Mouse (Mus musculus) left cerebral cortex, adult 8-10 months (tissue): Measurements from ENCODE around the gene Anapc2. TPM values are rescaled to one million over a fixed set of nuclear protein-coding genes. Genes with fewer than 3 reads are reported as not detected.

Source experiments
- total RNA-seq, 4 experiments: library from RNA; stranded (reverse); gene quantifications; 2 replicates each; pipeline ENCODE4 v1.2.4; 2022

The Anapc2 gene
- total RNA-seq, 4 experiments from 2014 or later = 88.6 to 111 (median 96.9) TPM

Other genes with a start within 250 kb of the Anapc2 start
- gene Nsmf, start 218.1 kb upstream of the Anapc2 start, total RNA-seq = 100 to 1,000 TPM; 404 to 462 (median 421) TPM
- gene Entpd8, start 192.2 kb upstream of the Anapc2 start, total RNA-seq = not detected
- gene Noxa1, start 177.3 kb upstream of the Anapc2 start, total RNA-seq = not detected
- gene Nrarp, start 91.7 kb upstream of the Anapc2 start, total RNA-seq = 10 to 100 TPM; 20.5 to 27.9 (median 23.4) TPM
- gene Tor4a, start 75.6 kb upstream of the Anapc2 start, total RNA-seq = 1 to 10 TPM; 2.2 to 3.4 (median 2.5) TPM
- gene Nelfb, start 61.0 kb upstream of the Anapc2 start, total RNA-seq = 10 to 100 TPM; 58.4 to 64.2 (median 59.4) TPM
- under 1 TPM in 3 of 4 experiments, not detected in 1; 0.23 to 0.82 (median 0.30) TPM for gene Stpg3, start 57.8 kb upstream of the Anapc2 start, total RNA-seq
- 1 to 10 TPM in 1 of 4 experiments, not detected in 3; 1.4 TPM for gene Fam166a, start 53.7 kb upstream of the Anapc2 start, total RNA-seq
- 100 to 1,000 TPM; 332 to 365 (median 345) TPM for gene Tubb4b, start 47.8 kb upstream of the Anapc2 start, total RNA-seq
- not detected for gene Slc34a3, start 38.1 kb upstream of the Anapc2 start, total RNA-seq
- gene Rnf224, start 35.7 kb upstream of the Anapc2 start, total RNA-seq = not detected
- 100 to 1,000 TPM; 263 to 288 (median 266) TPM for gene Rnf208, start 30.2 kb upstream of the Anapc2 start, total RNA-seq
- gene Cysrt1, start 30.0 kb upstream of the Anapc2 start, total RNA-seq = not detected
- 1 to 10 TPM in 3 of 4 experiments, under 1 TPM in 1; 0.67 to 4.2 (median 3.4) TPM for gene AL732309.1, start 25.6 kb upstream of the Anapc2 start, total RNA-seq
- gene Tmem203, start 17.0 kb upstream of the Anapc2 start, total RNA-seq = 10 to 100 TPM; 31.7 to 38.3 (median 36.3) TPM
- 10 to 100 TPM; 26.5 to 30.6 (median 28.6) TPM for gene Tprn, start 9.9 kb upstream of the Anapc2 start, total RNA-seq
- 10 to 100 TPM; 57.5 to 67.8 (median 62.1) TPM for gene Ssna1, start within 50 bp of the Anapc2 start, total RNA-seq
- gene Tmem210, start 15.7 kb downstream of the Anapc2 start, total RNA-seq = not detected
- gene Lrrc26, start 17.4 kb downstream of the Anapc2 start, total RNA-seq = not detected
- gene Grin1, start 46.7 kb downstream of the Anapc2 start, total RNA-seq = 100 to 1,000 TPM; 390 to 399 (median 395) TPM
- gene Man1b1, start 59.9 kb downstream of the Anapc2 start, total RNA-seq = 10 to 100 TPM; 57.3 to 64.7 (median 61.0) TPM
- 10 to 100 TPM; 35.1 to 50.7 (median 37.9) TPM for gene Dpp7, start 83.9 kb downstream of the Anapc2 start, total RNA-seq
- 10 to 100 TPM; 20.9 to 31.0 (median 25.8) TPM for gene Uap1l1, start 93.2 kb downstream of the Anapc2 start, total RNA-seq
- gene Sapcd2, start 99.8 kb downstream of the Anapc2 start, total RNA-seq = 1 to 10 TPM; 1.7 to 3.8 (median 2.3) TPM
- 10 to 100 TPM; 13.1 to 17.5 (median 16.2) TPM for gene Entpd2, start 123.4 kb downstream of the Anapc2 start, total RNA-seq
- gene Npdc1, start 126.9 kb downstream of the Anapc2 start, total RNA-seq = 100 to 1,000 TPM; 307 to 332 (median 316) TPM
- under 1 TPM in 2 of 4 experiments, not detected in 2; 0.40 to 0.84 TPM for gene Fut7, start 150.8 kb downstream of the Anapc2 start, total RNA-seq
- 100 to 1,000 TPM; 176 to 185 (median 183) TPM for gene Abca2, start 156.2 kb downstream of the Anapc2 start, total RNA-seq
- gene Clic3, start 184.4 kb downstream of the Anapc2 start, total RNA-seq = 1 to 10 TPM in 2 of 4 experiments, not detected in 2; 1.2 to 1.6 TPM
- gene Paxx, start 188.6 kb downstream of the Anapc2 start, total RNA-seq = 10 to 100 TPM; 67.2 to 88.0 (median 78.1) TPM
- gene Ptgds, start 197.6 kb downstream of the Anapc2 start, total RNA-seq = 1,000 to 10,000 TPM; 1,862 to 2,386 (median 2,226) TPM
- gene Lcn12, start 221.4 kb downstream of the Anapc2 start, total RNA-seq = not detected
- gene Fbxw5, start 228.3 kb downstream of the Anapc2 start, total RNA-seq = 100 to 1,000 TPM; 105 to 121 (median 113) TPM
- gene C8g, start 229.2 kb downstream of the Anapc2 start, total RNA-seq = 1 to 10 TPM in 3 of 4 experiments, under 1 TPM in 1; 0.86 to 1.9 (median 1.6) TPM